Mouse (Mus musculus) olfactory bulb, adult 2 months (tissue): ENCODE results near the gene Adarb1. TPM values are rescaled to one million over a fixed set of nuclear protein-coding genes. Genes with fewer than 3 reads are reported as not detected.

Experiments
- H3K27ac ChIP-seq: fragments of 200-500 bp; 2 replicates; pipeline ENCODE4 v1.5.1; 2012; ENCODE audit warnings: low read depth, low read length; ENCODE audit not compliant: insufficient read depth
- H3K4me1 ChIP-seq: fragments of 200-500 bp; 2 replicates; pipeline ENCODE4 v1.6.1; 2012; ENCODE audit warnings: low read length; ENCODE audit not compliant: control insufficient read depth, insufficient read depth
- H3K4me3 ChIP-seq: fragments of 200-500 bp; 2 replicates; pipeline ENCODE4 v1.5.1; 2012; ENCODE audit warnings: mild to moderate bottlenecking, low read depth, low read length, moderate library complexity; ENCODE audit not compliant: insufficient read depth
- CTCF ChIP-seq: fragments of 200-500 bp; IDR thresholded peaks from 2 replicates; pipeline ENCODE4 v1.5.1; 2012; ENCODE audit warnings: low read depth, mild to moderate bottlenecking, low read length, moderate library complexity; ENCODE audit not compliant: insufficient read depth
- POLR2A ChIP-seq: fragments of 200-500 bp; IDR thresholded peaks from 2 replicates; pipeline ENCODE4 v1.6.1; 2012; ENCODE audit warnings: mild to moderate bottlenecking, low read depth, low read length, moderate library complexity; ENCODE audit not compliant: insufficient read depth
- WGBS: fragments of 180-500 bp; shearing (Covaris S2); methylation state at CpG from one replicate; pipeline ENCODE4 v1.1.7; 2018; 5-methylcytosine and 5-hydroxymethylcytosine counted together
- polyA plus RNA-seq: library from polyadenylated mRNA; stranded (reverse); fragments of >200 nt; gene quantifications from 2 replicates; pipeline ENCODE4 v1.2.4, GENCODE M21; 2012; ENCODE audit warnings: low replicate concordance; ENCODE audit not compliant: missing spikeins, insufficient read depth, insufficient read length

Gene Adarb1
- polyA plus RNA-seq, 1 experiment, result not detected

- no peak for TF ChIP-seq CTCF
- no peak for TF ChIP-seq POLR2A
- Histone ChIP-seq H3K4me3 (no peak overlapping the region), H3K4me1 (peaks cover 46% of the 10 kb centered on the region), H3K27ac (no peak overlapping the region)
- WGBS, result 97% methylated on average over 4 of the region's 4 CpGs
Observed at GRCm38 (mm10) chr10:77451822-77452221, 33.8 kb upstream of the Adarb1 start.

- no peak for TF ChIP-seq POLR2A
- no peak for TF ChIP-seq CTCF
- peak overlapping the region; percentile 12; the same call in 1 of the 2 replicates for H3K27ac ChIP-seq
- peaks cover 28% of the 10 kb centered on the region for H3K4me1 ChIP-seq
- H3K4me3 ChIP-seq, result no peak overlapping the region
Observed at GRCm38 (mm10) chr10:77450159-77450464, 32.0 kb upstream of the Adarb1 start.

GRCm38 (mm10) chr10:77449315-77450158, 31.5 kb upstream of the Adarb1 start:
- Histone ChIP-seq H3K4me1 (peaks cover 24% of the 10 kb centered on the region), H3K27ac (peak overlapping the region; percentile 23), H3K4me3 (peak overlapping the region; percentile 22; the same call in 1 of the 2 replicates)
- TF ChIP-seq POLR2A (no peak), CTCF (no peak)
- 33% methylated on average over 23 of the region's 23 CpGs for WGBS

GRCm38 (mm10) chr10:77448698-77449247, 30.7 kb upstream of the Adarb1 start:
- TF ChIP-seq CTCF (no peak), POLR2A (no peak)
- peaks cover 24% of the 10 kb centered on the region for H3K4me1 ChIP-seq
- peak overlapping the region; percentile 23 for H3K27ac ChIP-seq
- WGBS, result 46% methylated on average over 6 of the region's 6 CpGs
- H3K4me3 ChIP-seq, result no peak overlapping the region

GRCm38 (mm10) chr10:77448209-77448608, 30.1 kb upstream of the Adarb1 start:
- TF ChIP-seq CTCF (no peak), POLR2A (no peak)
- Histone ChIP-seq H3K27ac (0 out of 2 replicates have a peak overlapping the region, but pooled peaks have one; percentile 32), H3K4me3 (no peak overlapping the region), H3K4me1 (peaks cover 24% of the 10 kb centered on the region)
- WGBS, result 74% methylated on average over 7 of the region's 7 CpGs

- no peak for TF ChIP-seq POLR2A
- TF ChIP-seq CTCF, result no peak
- H3K4me1 ChIP-seq, result peaks cover 24% of the 10 kb centered on the region
- H3K27ac ChIP-seq, result 0 out of 2 replicates have a peak overlapping the region, but pooled peaks have one; percentile 32
- 24% methylated on average over 2 of the region's 2 CpGs for WGBS
- H3K4me3 ChIP-seq, result no peak overlapping the region
Observed at GRCm38 (mm10) chr10:77447755-77448154, 29.7 kb upstream of the Adarb1 start.

GRCm38 (mm10) chr10:77442250-77442649, 24.2 kb upstream of the Adarb1 start:
- TF ChIP-seq POLR2A (no peak), CTCF (no peak)
- Histone ChIP-seq H3K4me3 (no peak overlapping the region), H3K4me1 (peaks cover 11% of the 10 kb centered on the region), H3K27ac (no peak overlapping the region)
- WGBS, result 77% methylated on average over 4 of the region's 4 CpGs

GRCm38 (mm10) chr10:77441812-77442211, 23.7 kb upstream of the Adarb1 start:
- TF ChIP-seq CTCF (no peak), POLR2A (no peak)
- Histone ChIP-seq H3K4me1 (peaks cover 11% of the 10 kb centered on the region), H3K4me3 (no peak overlapping the region), H3K27ac (no peak overlapping the region)
- 81% methylated on average over 3 of the region's 3 CpGs for WGBS
